Mouse (Mus musculus): ENCODE data around the gene Slc16a3.

DNA sequence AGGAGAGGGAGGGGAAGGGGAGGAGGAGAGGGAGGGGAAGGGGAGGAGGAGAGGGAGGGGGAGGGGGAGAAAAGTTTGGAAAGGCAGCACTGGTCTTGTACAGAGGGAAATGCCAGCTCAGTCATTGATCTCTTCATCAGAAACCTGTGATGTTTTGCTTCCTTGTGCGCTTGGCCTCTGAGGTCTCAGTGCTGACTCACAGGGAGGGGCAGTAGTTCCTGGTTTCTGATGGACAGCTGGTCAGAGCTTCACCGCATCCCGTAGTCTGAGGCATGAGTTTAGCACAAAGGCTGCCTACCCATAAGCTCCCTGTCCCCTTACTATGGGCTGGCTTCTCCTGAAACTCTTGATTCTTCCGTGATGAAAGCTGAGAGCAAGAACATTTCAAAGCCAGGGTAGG, 9.5 kb upstream of the Slc16a3 start:
- TF ChIP-seq POLR2A (IDR thresholded peaks at IDR 0.05; ENCODE audit: control insufficient read depth, extremely low read depth, insufficient read depth, low read length, poor library complexity) (no peak), CTCF (IDR thresholded peaks at IDR 0.05; ENCODE audit: borderline replicate concordance, control insufficient read depth, extremely low read depth, insufficient read depth, low read length, poor library complexity) (no peak)
